Mouse (Mus musculus): ENCODE measurements around the gene Slc5a11. TPM values are rescaled to one million over a fixed set of nuclear protein-coding genes. Genes with fewer than 3 reads are reported as not detected.

Gene Slc5a11
- polyA plus RNA-seq, 2 experiments from 2014 or later, result 0.42 to 0.70 TPM

GRCm38 (mm10) chr7:123285896-123286295 is 71.3 kb downstream of the Slc5a11 start:
- ATAC-seq, result no peak

DNA sequence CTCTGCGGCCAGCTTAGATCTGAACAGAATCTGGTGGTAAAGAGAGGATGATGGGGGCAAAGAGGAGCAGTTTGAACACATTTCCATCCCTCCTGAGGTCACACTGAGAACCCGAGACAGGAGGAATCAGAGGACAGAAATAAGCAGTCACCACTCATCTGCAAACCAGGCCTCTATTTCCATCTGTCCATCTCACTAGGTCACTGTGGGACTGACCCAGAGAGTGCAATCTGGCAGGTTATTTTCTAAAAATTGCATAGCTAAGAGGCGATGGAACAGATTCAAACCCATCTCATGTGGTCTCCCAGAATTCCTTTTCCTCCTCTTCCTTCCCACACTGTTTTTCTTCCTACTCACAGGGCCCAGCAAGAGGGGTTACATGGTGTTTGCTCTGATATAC is 73.3 kb downstream of the Slc5a11 start:
- no peak for ATAC-seq

DNA sequence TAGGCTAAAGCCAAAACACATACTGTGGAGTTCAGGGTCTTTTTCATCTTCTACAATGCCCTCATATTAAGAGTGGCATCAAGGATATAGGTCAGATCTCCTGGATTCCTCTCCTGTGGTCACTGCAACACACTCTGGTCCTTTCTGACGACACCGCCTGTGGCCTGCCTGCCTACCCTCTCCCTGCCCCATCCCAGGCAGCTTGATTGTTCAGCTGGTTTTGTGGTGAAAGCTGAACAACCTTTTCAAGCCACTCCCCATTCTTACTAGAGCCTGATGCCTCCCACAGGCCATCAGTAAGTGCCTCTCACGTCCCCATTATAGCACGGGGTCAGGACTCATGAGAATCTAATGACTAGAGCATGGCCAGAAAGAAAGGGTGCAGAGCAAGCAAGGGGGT is 74.6 kb downstream of the Slc5a11 start:
- ATAC-seq, result no peak

DNA sequence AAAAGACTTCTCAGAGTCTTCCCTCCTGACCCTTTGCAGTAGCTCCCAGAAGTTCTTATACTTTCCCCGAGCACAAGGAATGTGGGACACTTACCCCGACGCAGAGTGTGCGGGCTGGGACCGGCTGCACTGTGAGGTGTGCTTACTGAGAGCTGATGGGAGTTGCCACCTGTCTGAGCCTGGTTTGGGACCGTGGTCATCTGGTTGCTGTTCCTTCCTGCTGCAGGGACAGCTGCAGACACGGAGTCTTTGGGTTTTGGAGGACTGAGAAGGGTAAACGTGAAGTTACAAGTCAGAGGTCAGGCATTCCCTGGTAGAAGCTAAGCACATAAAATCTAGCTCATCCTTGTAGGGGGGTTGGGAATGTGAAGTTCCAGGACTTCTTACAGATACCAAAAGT is 77.4 kb downstream of the Slc5a11 start:
- ATAC-seq, result no peak

DNA sequence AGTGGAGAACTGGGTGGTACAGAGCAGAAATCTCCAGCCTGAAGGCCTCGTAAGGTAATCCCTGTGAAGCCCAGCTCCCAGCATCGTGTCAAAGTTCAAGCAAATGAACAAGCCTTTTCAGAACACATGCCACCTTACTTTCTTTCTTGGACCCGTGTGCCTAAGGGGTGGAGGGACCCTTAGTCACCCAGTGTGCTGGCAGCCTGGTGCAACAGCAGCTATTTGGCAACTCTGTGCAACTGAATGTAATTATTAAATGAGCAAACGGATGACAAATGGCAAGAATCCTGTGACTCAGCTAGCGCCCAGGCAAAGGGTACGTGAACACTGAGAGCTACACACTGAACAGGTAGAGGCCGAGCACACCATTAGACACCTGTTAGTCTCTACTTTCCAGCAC is 79.3 kb downstream of the Slc5a11 start:
- ATAC-seq, result no peak

GRCm38 (mm10) chr7:123295423-123295822 is 80.8 kb downstream of the Slc5a11 start:
- no peak for ATAC-seq

GRCm38 (mm10) chr7:123296097-123296496 is 81.5 kb downstream of the Slc5a11 start:
- ATAC-seq, result no peak

- no peak for ATAC-seq
These were observed 83.6 kb downstream of the Slc5a11 start for GRCm38 (mm10) chr7:123298225-123298624.

- ATAC-seq, result no peak
These were observed 85.7 kb downstream of the Slc5a11 start for GRCm38 (mm10) chr7:123300258-123300657.

GRCm38 (mm10) chr7:123305397-123305796 is 90.8 kb downstream of the Slc5a11 start:
- no peak for ATAC-seq

- ATAC-seq, result no peak
These were observed 92.7 kb downstream of the Slc5a11 start for GRCm38 (mm10) chr7:123307236-123307635.

- ATAC-seq, result no peak
These were observed 93.4 kb downstream of the Slc5a11 start for GRCm38 (mm10) chr7:123307887-123308558.

GRCm38 (mm10) chr7:123311836-123312235 is 97.3 kb downstream of the Slc5a11 start:
- no peak for ATAC-seq

- ATAC-seq, result no peak
These were observed 98.2 kb downstream of the Slc5a11 start for GRCm38 (mm10) chr7:123312738-123313137.

- ATAC-seq, result peak; percentile 88
These were observed 108.0 kb downstream of the Slc5a11 start for GRCm38 (mm10) chr7:123322452-123323121.

Other genes starting within 250 kb of the Slc5a11 start
- 10 to 100 TPM; 46.4 to 51.4 TPM for gene Rbbp6, start 249.1 kb upstream of the Slc5a11 start, polyA plus RNA-seq (2017; shearing (Covaris generic))
- gene Tnrc6a, start 90.9 kb upstream of the Slc5a11 start, polyA plus RNA-seq (2017; shearing (Covaris generic)), result 100 to 1,000 TPM in 1 of 2 experiments, 10 to 100 TPM in 1; 41.3 to 135 TPM
- gene Lcmt1, start 155.0 kb downstream of the Slc5a11 start, polyA plus RNA-seq (2017; shearing (Covaris generic)), result 10 to 100 TPM; 25.5 to 32.4 TPM
- 10 to 100 TPM; 22.5 to 22.7 TPM for gene Arhgap17, start 155.1 kb downstream of the Slc5a11 start, polyA plus RNA-seq (2017; shearing (Covaris generic))
- not detected for gene Aqp8, start 247.5 kb downstream of the Slc5a11 start, polyA plus RNA-seq (2017; shearing (Covaris generic))